Mouse (Mus musculus) CH12.LX (cell line): Measurements from ENCODE around the gene Fhit. TPM values are rescaled to one million over a fixed set of nuclear protein-coding genes. Genes with fewer than 3 reads are reported as not detected.

ENCODE experiments used
- DNase-seq: peaks from one replicate; pipeline ENCODE4 v3.0.0-alpha.2; 2013; ENCODE audit errors: extremely low read depth
- H3K27ac ChIP-seq: 2 replicates; pipeline ENCODE4 v1.5.1; 2012; ENCODE audit warnings: low read depth, mild to moderate bottlenecking, control low read depth, moderate library complexity; ENCODE audit not compliant: insufficient read depth
- H3K27me3 ChIP-seq: replicated peaks from 2 replicates; pipeline ENCODE3; 2012; ENCODE audit warnings: inconsistent platforms
- H3K36me3 ChIP-seq, 2 experiments: replicated peaks in 1 of 2; 2 replicates each; pipeline versions ENCODE3 to v1.6.1; 2012; ENCODE audit warnings: inconsistent platforms in 1 of 2, low read length in 1 of 2, mild to moderate bottlenecking in 1 of 2, mixed read lengths in 1 of 2, moderate library complexity in 1 of 2; ENCODE audit not compliant: control insufficient read depth in 1 of 2, insufficient read depth in 1 of 2
- H3K4me1 ChIP-seq, 2 experiments: 2 replicates each; pipeline ENCODE4 v1.6.1; 2012; ENCODE audit warnings: inconsistent platforms in 1 of 2, moderate library complexity in 1 of 2; ENCODE audit not compliant: insufficient read depth in 2 of 2, control insufficient read depth in 1 of 2
- H3K4me2 ChIP-seq: 2 replicates; pipeline ENCODE4 v1.6.1; 2012; ENCODE audit warnings: low read depth, mild to moderate bottlenecking, control low read depth; ENCODE audit not compliant: poor library complexity, insufficient read depth, severe bottlenecking
- H3K4me3 ChIP-seq, 3 experiments: fragments of 150-350 bp in 1 of 3; sonication (generic) in 1 of 3; replicated peaks in 1 of 3; 2 replicates each; pipeline versions ENCODE3 to v1.5.1; 2011 to 2012; ENCODE audit warnings: low read depth in 2 of 3, low read length in 2 of 3, mild to moderate bottlenecking in 2 of 3, moderate library complexity in 2 of 3, control low read depth in 1 of 3, improper control_type of control experiment in 1 of 3, inconsistent platforms in 1 of 3, mixed read lengths in 1 of 3; ENCODE audit not compliant: poor library complexity in 1 of 3
- H3K79me2 ChIP-seq: replicated peaks from 2 replicates; pipeline ENCODE4 v1.6.1; 2012; ENCODE audit warnings: mild to moderate bottlenecking, moderate library complexity; ENCODE audit not compliant: control insufficient read depth, poor library complexity, insufficient read depth, severe bottlenecking; ENCODE audit errors: extremely low read depth
- H3K9ac ChIP-seq: 2 replicates; pipeline ENCODE4 v1.6.1; 2012; ENCODE audit warnings: low read depth, mild to moderate bottlenecking, control low read depth, moderate library complexity; ENCODE audit not compliant: insufficient read depth
- H3K9me3 ChIP-seq: replicated peaks from 2 replicates; pipeline ENCODE3; 2012; ENCODE audit warnings: low read length, inconsistent platforms, mixed read lengths
- CHD1 ChIP-seq: IDR thresholded peaks from 2 replicates; pipeline ENCODE4 v1.6.1; 2012; ENCODE audit warnings: low read depth, low read length, improper control_type of control experiment, inconsistent platforms
- CHD2 ChIP-seq: IDR thresholded peaks from 2 replicates; pipeline ENCODE4 v1.6.1; 2011; ENCODE audit warnings: low read length, improper control_type of control experiment
- CTCF ChIP-seq, 2 experiments: IDR thresholded peaks in 1 of 2; conservative IDR thresholded peaks in 1 of 2; 2 replicates each; pipeline ENCODE4 v1.5.1; 2011 to 2012; ENCODE audit warnings: low read depth in 2 of 2, low read length in 2 of 2, improper control_type of control experiment in 1 of 2, inconsistent platforms in 1 of 2, mild to moderate bottlenecking in 1 of 2, moderate library complexity in 1 of 2
- E2F4 ChIP-seq: IDR thresholded peaks from 2 replicates; pipeline ENCODE4 v1.6.1; 2011; ENCODE audit warnings: low read depth, low read length, improper control_type of control experiment; ENCODE audit not compliant: insufficient replicate concordance
- ELF1 ChIP-seq: IDR thresholded peaks from 2 replicates; pipeline ENCODE4 v1.6.1; 2014; ENCODE audit warnings: low read depth, mild to moderate bottlenecking, inconsistent platforms, low read length, improper control_type of control experiment
- EP300 ChIP-seq: IDR thresholded peaks from 2 replicates; pipeline ENCODE4 v1.6.1; 2011; ENCODE audit warnings: low read length, improper control_type of control experiment
- GABPA ChIP-seq: IDR thresholded peaks from 2 replicates; pipeline ENCODE4 v1.6.1; 2012; ENCODE audit warnings: low read depth, low read length, improper control_type of control experiment, inconsistent platforms; ENCODE audit not compliant: insufficient replicate concordance
- HCFC1 ChIP-seq: IDR thresholded peaks from 2 replicates; pipeline ENCODE4 v1.6.1; 2012; ENCODE audit warnings: low read depth, mild to moderate bottlenecking, inconsistent platforms, low read length, improper control_type of control experiment
- IRF4 ChIP-seq: IDR thresholded peaks from 2 replicates; pipeline ENCODE4 v1.6.1; 2014; ENCODE audit warnings: low read depth, mild to moderate bottlenecking, inconsistent platforms, low read length, improper control_type of control experiment
- JUN ChIP-seq: IDR thresholded peaks from 2 replicates; pipeline ENCODE4 v1.6.1; 2011; ENCODE audit warnings: low read depth, mild to moderate bottlenecking, low read length, improper control_type of control experiment, moderate library complexity; ENCODE audit not compliant: insufficient read depth
- JUND ChIP-seq: conservative IDR thresholded peaks from 2 replicates; pipeline ENCODE4 v1.6.1; 2011; ENCODE audit warnings: low read depth, low read length, improper control_type of control experiment
- MAFK ChIP-seq: IDR thresholded peaks from 2 replicates; pipeline ENCODE4 v1.6.1; 2011; ENCODE audit warnings: low read length, improper control_type of control experiment; ENCODE audit not compliant: insufficient replicate concordance
- MAZ ChIP-seq: IDR thresholded peaks from 2 replicates; pipeline ENCODE4 v1.6.1; 2012; ENCODE audit warnings: low read depth, mild to moderate bottlenecking, inconsistent platforms, low read length, improper control_type of control experiment, moderate library complexity
- MEF2A ChIP-seq: IDR thresholded peaks from 2 replicates; pipeline ENCODE4 v1.6.1; 2014; ENCODE audit warnings: low read depth, mild to moderate bottlenecking, inconsistent platforms, low read length, improper control_type of control experiment, borderline replicate concordance
- MXI1 ChIP-seq: IDR thresholded peaks from 2 replicates; pipeline ENCODE4 v1.6.1; 2011; ENCODE audit warnings: mild to moderate bottlenecking, low read depth, low read length, improper control_type of control experiment
- MYC ChIP-seq: IDR thresholded peaks from 2 replicates; pipeline ENCODE4 v1.6.1; 2011; ENCODE audit warnings: low read depth, mild to moderate bottlenecking, improper control_type of control experiment, low read length
- NRF1 ChIP-seq: IDR thresholded peaks from 2 replicates; pipeline ENCODE4 v1.6.1; 2014; ENCODE audit warnings: low read depth, mild to moderate bottlenecking, inconsistent platforms, low read length, improper control_type of control experiment, moderate library complexity
- RAD21 ChIP-seq: IDR thresholded peaks from 2 replicates; pipeline ENCODE4 v1.6.1; 2011; ENCODE audit warnings: low read depth, mild to moderate bottlenecking, low read length, improper control_type of control experiment, moderate library complexity
- RCOR1 ChIP-seq: conservative IDR thresholded peaks from 2 replicates; pipeline ENCODE4 v1.6.1; 2012; ENCODE audit warnings: low read depth, mild to moderate bottlenecking, inconsistent platforms, low read length, improper control_type of control experiment
- UBTF ChIP-seq: IDR thresholded peaks from 2 replicates; pipeline ENCODE4 v1.6.1; 2012; ENCODE audit warnings: low read depth, mild to moderate bottlenecking, inconsistent platforms, low read length, improper control_type of control experiment, moderate library complexity
- USF1 ChIP-seq: IDR thresholded peaks from 2 replicates; pipeline ENCODE4 v1.6.1; 2014; ENCODE audit warnings: low read depth, mild to moderate bottlenecking, inconsistent platforms, low read length, improper control_type of control experiment
- ZC3H11A ChIP-seq: IDR thresholded peaks from 2 replicates; pipeline ENCODE4 v1.6.1; 2012; ENCODE audit warnings: low read depth, mild to moderate bottlenecking, inconsistent platforms, low read length, improper control_type of control experiment
- ZKSCAN1 ChIP-seq: IDR thresholded peaks from 2 replicates; pipeline ENCODE4 v1.6.1; 2012; ENCODE audit warnings: low read depth, inconsistent platforms, low read length, improper control_type of control experiment, borderline replicate concordance
- dilution Hi-C: fragments of 300-500 bp; cut with MboI; formaldehyde crosslinking; loops from 2 replicates; pipeline ENCODE4 v1.14.3; 2020; ENCODE audit warnings: low sequenced_read_pairs; ENCODE audit not compliant: extremely low pct_unique_long_range_greater_than_20kb, extremely low pct_ligation_motif_present
- in situ Hi-C: fragments of 300-500 bp; cut with MboI; formaldehyde crosslinking; loops from 3 replicates; pipeline ENCODE4 v1.14.3; 2019; ENCODE audit warnings: low sequenced_read_pairs, low pct_ligation_motif_present, low pct_unique_long_range_greater_than_20kb, mixed read lengths
- polyA plus RNA-seq: library from polyadenylated mRNA; unstranded; fragments of >175 nt; gene quantifications from 2 replicates; pipeline ENCODE4 v1.2.1, GENCODE M21; 2012; ENCODE audit warnings: low read depth; ENCODE audit not compliant: insufficient read length
- total RNA-seq, 2 experiments: library from RNA; depleted of rRNA; stranded (reverse); fragments of 300-350 nt in 1 of 2; fragments of >200 nt in 1 of 2; gene quantifications; 2 replicates each; pipeline ENCODE4 v1.2.3; 2012 to 2014

Fhit gene
- total and polyA plus RNA-seq, 3 experiments = 0.64 to 1.9 (median 0.64) TPM

- dilution Hi-C loops (no loop called here), in situ Hi-C loops (no loop called here)
- Histone ChIP-seq H3K9me3 (no peaks in the 10 kb centered on the region), H3K9ac (no peak overlapping the region; the same call in 1 of the 2 replicates), H3K27me3 (no peaks in the 10 kb centered on the region), H3K4me2 (peak overlapping the region; percentile 82; the same call in 1 of the 2 replicates), H3K36me3 (no peaks in the 10 kb centered on the region), H3K4me1 (no peaks in the 10 kb centered on the region), H3K27ac (no peak overlapping the region), H3K79me2 (no peaks in the 10 kb centered on the region)
- no peak for TF ChIP-seq MYC
- no peak for TF ChIP-seq MAZ
- TF ChIP-seq ZC3H11A = no peak
- no peak for TF ChIP-seq MAFK
- TF ChIP-seq ELF1 = no peak
- no peak for TF ChIP-seq MXI1
- TF ChIP-seq ZKSCAN1 = no peak
- no peak for TF ChIP-seq EP300
- no peak for TF ChIP-seq CHD2
- TF ChIP-seq E2F4 = no peak
- TF ChIP-seq CTCF (conservative IDR thresholded peaks at IDR 0.05 in 1 of 2, IDR thresholded peaks at IDR 0.05 in 1 of 2; ENCODE audit: low read depth in 2 of 2, low read length in 2 of 2) = no peak
- no peak for TF ChIP-seq JUND
- no peak for TF ChIP-seq UBTF
- no peak for TF ChIP-seq IRF4
- no peak for TF ChIP-seq MEF2A
- TF ChIP-seq, all 38 proteins: peak for 0
- no peak overlapping the region for H3K4me3 ChIP-seq
- DNase-seq = no peak
Measured at GRCm38 (mm10) chr14:10657364-10657763, 504.5 kb downstream of the Fhit start.

DNA sequence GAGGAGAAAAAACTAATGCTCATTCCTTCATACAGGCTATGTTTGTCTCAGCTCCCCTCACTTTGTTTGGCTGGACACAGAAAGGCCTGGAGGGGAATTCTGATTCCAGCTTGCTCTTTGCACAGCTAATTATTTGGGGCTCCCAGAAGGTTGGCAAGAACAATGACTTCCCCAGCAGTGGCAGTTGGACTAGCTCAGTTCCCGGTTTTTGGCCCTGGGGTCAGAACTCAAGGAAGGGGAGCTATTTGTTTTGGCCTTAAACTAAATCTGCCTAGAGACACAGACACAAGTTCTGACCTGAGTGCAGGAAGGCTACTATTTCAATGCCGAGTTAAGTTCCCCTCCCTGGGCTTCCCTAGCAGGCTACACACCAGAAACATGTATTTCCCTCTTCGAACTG lies 506.0 kb downstream of the Fhit start:
- Histone ChIP-seq H3K4me2 (no peak overlapping the region), H3K4me1 (no peaks in the 10 kb centered on the region), H3K27ac (no peak overlapping the region), H3K9me3 (no peaks in the 10 kb centered on the region), H3K27me3 (no peaks in the 10 kb centered on the region), H3K79me2 (no peaks in the 10 kb centered on the region), H3K36me3 (no peaks in the 10 kb centered on the region), H3K9ac (no peak overlapping the region), H3K4me3 (no peak overlapping the region)
- TF ChIP-seq HCFC1 (no peak), USF1 (no peak), GABPA (no peak), UBTF (no peak), ZKSCAN1 (no peak), JUN (no peak), JUND (no peak), MAZ (no peak), E2F4 (no peak), ELF1 (no peak), CHD2 (no peak), RAD21 (no peak), MAFK (no peak), RCOR1 (no peak), NRF1 (no peak), MEF2A (no peak), EP300 (no peak), CHD1 (no peak)
- dilution Hi-C loops = no loop called here
- DNase-seq = no peak
- in situ Hi-C loops = no loop called here
